Comparison of ENCODE assay signal across 9 mouse cellular contexts in genomic region chr16:22302606-22303005, GRCm38 (mm10). TPM values are rescaled to one million over a fixed set of nuclear protein-coding genes. Genes with fewer than 3 reads are reported as not detected.
DNase-seq lines count a peak whose midpoint lies in the region; ATAC-seq and TF ChIP-seq lines count a peak whose summit lies in the region.
"Had no signal": no experiment of that assay in that cellular context is flagged by ENCODE, and none has a peak within 500 bp of the region (broad histone marks: within the 10 kb centered on the region; RNA-seq: fewer than 3 reads in every experiment).

No protein-coding gene starts in this region.

- H3K27me3 ChIP-seq in MEL (ENCODE audit: control insufficient read depth in 1 of 2, insufficient read depth in 2 of 2, low read length in 2 of 2) = no peaks in the 10 kb centered on the region; a peak in 1 of 4 replicates
- peaks cover 16% of the 10 kb centered on the region; the same call in 1 of the 2 replicates for H3K27me3 ChIP-seq in heart, embryonic 10.5 days (ENCODE audit: insufficient read depth, poor library complexity, severe bottlenecking)
- H3K27me3 ChIP-seq in lung, postnatal 0 days (replicated peaks; ENCODE audit: insufficient read depth, low read length) = no peaks in the 10 kb centered on the region
- H3K27me3 ChIP-seq: limb, embryonic 12.5 days had no signal

- ATAC-seq in erythroblast, adult 5-6 weeks (replicated peaks; ENCODE audit: low FRiP score, poor library complexity, severe bottlenecking) = peak; percentile 68; the same call in 1 of the 2 replicates
- peak; percentile 59; the same call in 1 of the 2 replicates for ATAC-seq in lung, postnatal 0 days

- WGBS in heart, embryonic 10.5 days = 27% methylated on average over 5 of the region's 5 CpGs
- WGBS in lung, postnatal 0 days = 21% methylated on average over 5 of the region's 5 CpGs

- H3K4me2 ChIP-seq in lung, postnatal 0 days (replicated peaks; ENCODE audit: low read depth, low read length) = no peak overlapping the region
- H3K4me2 ChIP-seq: limb, embryonic 12.5 days had no signal

- no peak overlapping the region for H3K27ac ChIP-seq in MEL (ENCODE audit: control insufficient read depth, low read depth, low read length)
- H3K27ac ChIP-seq in bone marrow macrophage, adult 2 months (ENCODE audit: insufficient read depth, low read depth, low read length) = no peak overlapping the region
- H3K27ac ChIP-seq in heart, embryonic 10.5 days = no peak overlapping the region
- H3K27ac ChIP-seq in lung, postnatal 0 days (ENCODE audit: low read length) = no peak overlapping the region
- H3K27ac ChIP-seq: limb, embryonic 12.5 days had no signal

- peak; percentile 74 to 90 (median 87) for TF ChIP-seq CTCF in MEL (IDR thresholded peaks at IDR 0.05 in 2 of 3, conservative IDR thresholded peaks at IDR 0.05 in 1 of 3; ENCODE audit: control insufficient read depth in 1 of 3, insufficient read depth in 1 of 3, low read depth in 2 of 3, low read length in 3 of 3, poor library complexity in 1 of 3, severe bottlenecking in 1 of 3)
- peak; percentile 86 for TF ChIP-seq CTCF in bone marrow macrophage, adult 2 months (IDR thresholded peaks at IDR 0.05; ENCODE audit: low read depth, low read length)
- peak; percentile 93 for TF ChIP-seq CTCF in lung, postnatal 0 days (IDR thresholded peaks at IDR 0.05)

- TF ChIP-seq RAD21 in MEL (IDR thresholded peaks at IDR 0.05; ENCODE audit: low read depth, low read length) = peak; percentile 87

- H3K9me3 ChIP-seq in MEL (replicated peaks; ENCODE audit: insufficient read depth, low read length) = no peaks in the 10 kb centered on the region
- H3K9me3 ChIP-seq in heart, embryonic 10.5 days = no peaks in the 10 kb centered on the region
- H3K9me3 ChIP-seq in lung, postnatal 0 days (ENCODE audit: low read length) = no peaks in the 10 kb centered on the region
- H3K9me3 ChIP-seq: limb, embryonic 12.5 days had no signal

- peaks cover 0 to 9% of the 10 kb centered on the region in 2 experiments; a peak in 2 of 4 replicates for H3K36me3 ChIP-seq in MEL (ENCODE audit: control insufficient read depth in 1 of 2, insufficient read depth in 2 of 2, low read length in 2 of 2)
- H3K36me3 ChIP-seq in heart, embryonic 10.5 days = no peaks in the 10 kb centered on the region
- no peaks in the 10 kb centered on the region for H3K36me3 ChIP-seq in lung, postnatal 0 days (ENCODE audit: insufficient read depth, low read length)
- H3K36me3 ChIP-seq: limb, embryonic 12.5 days had no signal

- no peak overlapping the region for H3K9ac ChIP-seq in MEL (ENCODE audit: control insufficient read depth, low read depth, low read length, poor library complexity, severe bottlenecking)
- no peak overlapping the region for H3K9ac ChIP-seq in lung, postnatal 0 days (replicated peaks; ENCODE audit: low read depth)
- H3K9ac ChIP-seq: limb, embryonic 12.5 days had no signal

- H3K4me1 ChIP-seq in MEL (ENCODE audit: control insufficient read depth in 1 of 2, insufficient read depth in 2 of 2, low read length in 2 of 2) = peaks cover 0 to 3% of the 10 kb centered on the region in 2 experiments; a peak in 1 of 4 replicates
- peaks cover 5% of the 10 kb centered on the region for H3K4me1 ChIP-seq in bone marrow macrophage, adult 2 months (ENCODE audit: control insufficient read depth, insufficient read depth, low read length)
- no peaks in the 10 kb centered on the region for H3K4me1 ChIP-seq in heart, embryonic 10.5 days
- no peaks in the 10 kb centered on the region for H3K4me1 ChIP-seq in lung, postnatal 0 days (ENCODE audit: insufficient read depth, low read depth, low read length)
- H3K4me1 ChIP-seq: limb, embryonic 12.5 days had no signal

- no peak for TF ChIP-seq EP300 in MEL (IDR thresholded peaks at IDR 0.05; ENCODE audit: low read depth in 1 of 2, low read length in 2 of 2)
- TF ChIP-seq EP300 in lung, postnatal 0 days (IDR thresholded peaks at IDR 0.05) = no peak

- no peak for TF ChIP-seq POLR2A in MEL (IDR thresholded peaks at IDR 0.05; ENCODE audit: control insufficient read depth in 1 of 2, insufficient read depth in 1 of 2, low read depth in 1 of 2, low read length in 2 of 2, poor library complexity in 1 of 2)
- TF ChIP-seq POLR2A in bone marrow macrophage, adult 2 months (IDR thresholded peaks at IDR 0.05; ENCODE audit: borderline replicate concordance, low read depth, low read length) = no peak

- H3K79me2 ChIP-seq in MEL (ENCODE audit: control insufficient read depth, insufficient read depth, low read length, poor library complexity) = no peaks in the 10 kb centered on the region

- DNase-seq in MEL (ENCODE audit: low read depth, low spot score) = peak; percentile 66
- peak; percentile 86 for DNase-seq in heart, embryonic 10.5 days (ENCODE audit: low spot score)
- DNase-seq in layer of hippocampus, adult 11-12 months (ENCODE audit: low spot score) = peak; percentile 74
- peak; percentile 69 for DNase-seq in lung, postnatal 0 days (ENCODE audit: low spot score)
- DNase-seq in right cerebral cortex, postnatal 14 days = peak; percentile 82
- DNase-seq in urinary bladder, postnatal 14 days (ENCODE audit: low spot score) = peak; percentile 83

- H3K4me3 ChIP-seq in MEL (ENCODE audit: control insufficient read depth in 1 of 2, insufficient read depth in 1 of 2, low read depth in 2 of 2, low read length in 2 of 2) = no peak overlapping the region
- H3K4me3 ChIP-seq in bone marrow macrophage, adult 2 months (ENCODE audit: insufficient read depth, low read length) = no peak overlapping the region
- H3K4me3 ChIP-seq in heart, embryonic 10.5 days = no peak overlapping the region
- H3K4me3 ChIP-seq in lung, postnatal 0 days (ENCODE audit: low read depth, low read length) = no peak overlapping the region
- H3K4me3 ChIP-seq: limb, embryonic 12.5 days had no signal

TF ChIP-seq in MEL, 35 proteins besides CTCF, POLR2A, EP300 and RAD21:
- peak; percentile 82 for TF ChIP-seq ZC3H11A (IDR thresholded peaks at IDR 0.05; ENCODE audit: low read depth, low read length)
- TF ChIP-seq SMC3 (IDR thresholded peaks at IDR 0.05; ENCODE audit: low read depth, low read length) = peak; percentile 93
- TF ChIP-seq MAX (IDR thresholded peaks at IDR 0.05; ENCODE audit: low read length) = no peak

RNA-seq across cellular contexts. Expression of gene Tra2b, which starts 36.8 kb away (rescaled TPM):
- 263 and 275 TPM in 2 replicates for total RNA-seq in MEL (2012; rRNA removed)
- polyA plus RNA-seq in MEL (2012; ENCODE audit: insufficient read depth in 1 of 2, insufficient read length in 2 of 2, low read depth in 1 of 2, low replicate concordance in 2 of 2, missing spikeins in 1 of 2) = 100 to 1,000 TPM; 154 to 286 TPM
- polyA plus RNA-seq in bone marrow macrophage, adult 2 months (2012; ENCODE audit: insufficient read depth, insufficient read length, missing spikeins) = 98.3 and 106 TPM in 2 replicates
- total RNA-seq in erythroblast, adult 5-6 weeks (2015; ENCODE audit: low replicate concordance) = 94.5 and 96.5 TPM in 2 replicates
- 177 and 215 TPM in 2 replicates for total RNA-seq in erythroblast, adult 5-6 weeks (2017; ENCODE audit: low replicate concordance)
- polyA plus RNA-seq in heart, embryonic 10.5 days (2016; fragmentation: Nextera tagmentation; extraction: Ambion mirVana) = 288 and 375 TPM in 2 replicates
- polyA plus RNA-seq in lung, postnatal 0 days (2015; fragmentation: Nextera tagmentation; extraction: Ambion mirVana) = 127 and 145 TPM in 2 replicates
